Mouse (Mus musculus): ENCODE results near the gene Ankrd49. TPM values are rescaled to one million over a fixed set of nuclear protein-coding genes. Genes with fewer than 3 reads are reported as not detected.
A peak's percentile ranks its signal among the peaks of the same experiment; 100 is the strongest.

Ankrd49 gene
- 1 to 10 TPM; 7.0 to 8.4 TPM for total RNA-seq (2021)

DNA sequence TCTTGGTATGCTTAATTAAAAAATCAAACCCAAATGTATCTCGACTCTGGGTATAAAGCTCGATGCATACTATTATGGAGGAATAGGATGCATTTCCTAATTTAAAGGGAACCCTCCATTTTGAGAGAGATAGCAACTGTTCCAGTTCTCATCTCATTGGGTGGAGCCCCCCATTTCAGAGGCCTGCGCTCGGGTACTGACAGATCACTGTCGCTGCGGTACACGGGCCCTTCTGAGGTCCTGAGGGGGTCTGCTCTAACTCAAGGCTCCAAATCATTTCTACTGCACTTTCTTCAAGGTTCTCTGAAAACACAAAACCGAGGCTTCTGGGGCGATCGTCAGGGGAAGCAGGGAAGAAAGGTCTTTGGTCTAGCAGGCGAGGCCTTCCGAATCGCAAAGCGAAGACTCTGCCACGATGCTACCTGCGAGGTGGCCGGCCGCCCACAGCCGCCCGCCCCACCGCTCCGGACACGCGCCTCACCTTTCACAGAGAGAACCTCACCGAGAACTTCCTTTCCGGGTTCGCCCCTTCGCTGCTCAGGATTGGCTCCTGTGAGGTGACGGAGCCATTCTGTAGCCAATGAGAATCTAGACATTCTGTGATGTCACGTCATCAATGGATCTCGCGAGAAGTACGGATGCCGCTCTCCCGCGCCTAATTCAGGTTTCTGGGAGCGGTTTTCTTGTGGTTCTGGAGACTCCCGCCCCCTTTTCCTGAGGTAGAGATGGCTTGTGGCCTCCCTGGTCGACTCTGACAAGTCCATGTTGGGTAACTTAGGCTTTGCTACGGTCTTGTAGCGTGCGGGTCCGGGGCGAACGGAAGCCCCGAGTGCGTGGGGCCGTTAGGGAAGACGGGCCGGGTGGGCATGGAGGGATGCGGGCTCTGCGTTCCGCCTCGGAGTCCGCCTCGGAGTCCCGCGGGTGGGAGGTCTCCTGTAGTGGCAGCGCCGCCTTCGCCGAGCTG is at the start of gene Ankrd49, which contains the start of gene Mre11a:
TSS of gene Ankrd49 (minus strand) at position 818 of the 964 bp plus-strand sequence.
TSS of gene Mre11a (plus strand) at position 616 of the 964 bp plus-strand sequence.
- peak; percentile 88 to 93 for DNase-seq
- intact Hi-C loops (cut with DNase I) = loop anchor here (5.0 kb wide), 1 partner anchor 282 kb away; the partner anchor contains the start of genes Cwc15 and Kdm4d

DNA sequence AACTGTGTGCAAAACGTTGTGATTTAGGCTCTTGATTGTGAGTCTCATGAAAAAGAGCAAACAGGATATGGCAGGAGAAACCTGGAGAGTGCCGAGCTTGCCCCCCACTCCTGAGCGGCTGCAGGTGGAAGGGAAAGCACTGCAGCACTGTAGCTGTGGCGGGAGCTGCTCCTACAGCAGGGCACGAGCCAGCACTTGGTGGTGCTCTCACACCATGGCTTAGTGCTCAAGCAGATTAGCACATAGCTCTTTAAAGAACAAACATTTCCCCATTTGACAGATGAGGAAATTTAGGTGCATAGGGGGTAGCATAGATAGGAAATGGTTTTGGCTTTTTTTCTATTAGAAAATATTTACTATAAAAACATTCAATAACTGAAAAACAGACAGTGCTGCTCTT is 47.4 kb upstream of the Ankrd49 start:
- no peak for DNase-seq
- intact Hi-C loops (cut with DNase I) = no loop called here

DNA sequence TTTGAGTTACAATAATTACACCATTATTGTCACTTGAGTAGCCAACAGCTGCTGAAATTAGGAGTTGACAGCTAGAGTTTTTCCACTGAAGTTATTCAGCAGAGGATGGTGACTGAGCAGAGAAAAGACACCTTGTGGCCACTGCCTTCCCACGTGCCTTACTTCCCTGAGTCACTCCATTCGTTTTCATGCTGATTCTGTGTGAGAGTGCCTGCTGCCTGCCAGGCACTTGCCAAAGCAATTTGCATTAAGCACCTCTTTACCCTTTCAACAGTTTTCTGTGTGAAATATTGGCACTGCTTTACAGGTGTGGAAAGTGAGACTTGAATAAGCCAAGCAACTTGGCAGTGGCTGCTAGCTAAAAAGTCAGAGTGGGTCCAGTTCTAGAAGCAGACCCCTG is 43.2 kb upstream of the Ankrd49 start:
- intact Hi-C loops (cut with DNase I) = loop anchor here (5.0 kb wide), 1 partner anchor 189 kb away; no protein-coding TSS in a partner anchor
- no peak for DNase-seq

DNA sequence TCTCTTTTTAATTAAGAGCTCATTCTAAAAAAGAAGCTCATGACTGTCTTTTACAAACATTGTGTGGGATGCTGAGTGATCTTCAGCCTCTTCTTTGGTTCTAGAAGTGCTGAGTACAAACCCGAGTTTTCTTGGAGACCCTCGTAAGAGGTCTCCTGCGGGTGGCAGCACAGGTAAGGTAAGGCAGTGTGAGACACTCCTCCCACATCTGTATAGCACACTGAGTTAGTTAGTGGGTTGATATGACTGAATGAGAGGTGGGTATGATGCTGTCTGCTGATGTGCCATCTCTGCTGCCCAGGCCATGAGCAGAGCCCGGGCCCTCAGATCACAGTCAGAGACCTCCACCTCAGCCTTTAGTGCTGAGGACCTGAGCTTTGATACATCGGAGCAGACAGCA is 40.2 kb upstream of the Ankrd49 start:
- no peak for DNase-seq
- intact Hi-C loops (cut with DNase I) = loop anchor here (5.0 kb wide), 1 partner anchor 192 kb away; no protein-coding TSS in a partner anchor

DNA sequence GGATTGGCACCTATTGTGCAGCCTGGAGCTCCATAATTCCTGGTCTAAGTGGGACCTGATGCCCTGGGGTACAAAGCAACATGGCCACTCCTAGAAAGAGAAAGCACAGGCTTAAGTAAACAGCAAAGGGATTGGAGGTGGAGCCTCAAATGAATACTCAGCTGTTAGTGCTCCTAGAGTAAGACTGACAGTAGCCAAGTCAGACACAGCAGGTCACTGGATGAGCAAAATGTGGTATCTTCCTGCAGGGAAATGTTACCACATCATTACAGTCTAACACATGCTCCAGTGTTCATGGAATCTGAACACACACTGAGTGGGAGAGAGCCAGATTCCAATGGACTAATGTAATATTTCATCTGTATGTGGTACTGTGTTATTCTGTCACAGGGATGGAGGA is 36.7 kb upstream of the Ankrd49 start:
- intact Hi-C loops (cut with DNase I) = no loop called here
- DNase-seq = no peak

- intact Hi-C loops (cut with DNase I) = no loop called here
- no peak for DNase-seq
These were observed 25.5 kb upstream of the Ankrd49 start for GRCm38 (mm10) chr9:14810111-14810510.

- DNase-seq = no peak
- intact Hi-C loops (cut with DNase I) = no loop called here
These were observed 22.1 kb upstream of the Ankrd49 start for GRCm38 (mm10) chr9:14806786-14807185.

DNA sequence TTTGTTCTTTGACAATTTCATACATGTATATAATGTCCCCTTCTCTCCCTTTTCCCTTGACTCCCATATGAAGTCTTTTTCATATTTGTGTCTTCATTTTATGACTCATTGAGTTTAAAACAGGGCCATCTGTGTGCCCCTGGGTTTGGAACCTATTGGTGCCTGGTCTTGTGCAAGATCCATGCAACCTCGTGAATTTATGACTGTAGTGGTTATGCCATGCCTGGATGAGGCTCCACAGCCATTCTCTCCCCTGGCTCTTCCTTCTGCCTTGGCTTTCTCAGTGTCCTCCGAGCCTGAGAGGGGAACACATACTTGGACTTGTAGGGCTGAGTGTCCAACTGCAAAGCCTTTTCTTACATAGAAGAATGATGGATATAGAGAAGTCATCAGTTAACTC is 21.1 kb upstream of the Ankrd49 start:
- DNase-seq = no peak
- intact Hi-C loops (cut with DNase I) = no loop called here

DNA sequence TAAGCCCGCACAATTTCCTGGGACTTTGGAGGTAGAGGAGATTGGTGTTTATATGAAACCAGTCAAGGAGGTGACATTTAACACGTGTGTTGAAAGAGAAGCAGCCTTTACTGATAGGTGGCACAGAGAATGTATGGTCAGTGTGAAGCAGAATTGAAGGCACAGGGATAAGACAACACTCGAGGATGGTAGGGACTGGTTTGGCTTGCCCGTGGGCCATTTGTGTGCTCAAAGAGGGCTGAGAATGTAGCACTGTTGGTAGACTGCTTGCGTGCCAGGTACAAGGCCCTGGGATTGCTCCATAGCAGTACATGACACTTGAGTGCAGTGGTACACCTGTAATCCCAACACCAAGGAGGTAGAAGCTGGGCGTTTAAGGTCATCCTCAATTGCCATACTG is 2.7 kb upstream of the Ankrd49 start:
- no peak for DNase-seq
- intact Hi-C loops (cut with DNase I) = no loop called here

- intact Hi-C loops (cut with DNase I) = no loop called here
- DNase-seq = no peak
These were observed 6.3 kb downstream of the Ankrd49 start for GRCm38 (mm10) chr9:14778341-14778740.

GRCm38 (mm10) chr9:14773813-14774212 is 10.8 kb downstream of the Ankrd49 start:
- intact Hi-C loops (cut with DNase I) = loop anchor here (2.0 kb wide), 1 partner anchor 241 kb away; no protein-coding TSS in a partner anchor
- no peak for DNase-seq

DNA sequence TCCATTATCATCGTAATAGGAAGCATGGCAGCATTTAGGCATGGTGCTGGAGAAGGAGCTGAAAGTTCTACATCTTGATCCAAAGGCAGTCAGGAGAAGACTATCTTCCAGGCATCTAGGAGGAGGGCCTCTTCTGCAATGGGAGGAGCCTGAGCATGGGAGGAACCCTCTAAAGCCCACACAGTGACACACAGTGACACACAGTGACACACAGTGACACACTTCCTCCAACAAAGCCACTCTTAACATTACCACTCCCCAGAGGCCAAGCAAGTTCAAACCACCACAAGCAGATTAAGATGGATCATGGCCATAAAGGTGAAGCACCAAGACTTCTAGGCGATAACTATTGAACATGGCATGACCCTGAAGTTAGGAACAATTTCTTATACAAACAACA is 12.6 kb downstream of the Ankrd49 start:
- DNase-seq = no peak
- intact Hi-C loops (cut with DNase I) = no loop called here

- intact Hi-C loops (cut with DNase I) = no loop called here
- DNase-seq = no peak
These were observed 13.7 kb downstream of the Ankrd49 start, which contains the start of gene 1700012B09Rik for GRCm38 (mm10) chr9:14770803-14771471. TSS of gene 1700012B09Rik (minus strand) at chr9:14771030.

GRCm38 (mm10) chr9:14769811-14770210 is 14.8 kb downstream of the Ankrd49 start:
- DNase-seq = no peak
- intact Hi-C loops (cut with DNase I) = no loop called here

DNA sequence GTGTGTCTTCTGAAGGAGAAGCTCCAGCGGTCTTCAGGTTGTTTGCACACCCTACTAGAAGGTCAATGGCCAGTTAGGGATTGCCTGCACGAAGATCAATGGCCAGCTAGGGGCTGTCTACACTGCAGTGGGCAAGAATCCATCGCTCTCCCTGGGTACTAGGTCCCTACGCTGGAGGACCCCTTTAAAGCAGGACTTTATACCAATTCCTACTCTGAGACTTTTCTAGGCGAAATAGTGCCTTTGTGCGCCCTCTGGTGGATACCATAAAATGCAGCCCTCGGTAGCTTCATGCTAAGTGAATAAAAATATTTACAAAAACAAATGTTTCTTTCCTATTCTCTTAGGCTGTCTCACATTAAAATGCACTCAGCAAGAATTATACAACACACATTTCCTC is 19.9 kb downstream of the Ankrd49 start:
- intact Hi-C loops (cut with DNase I) = loop anchor here (2.0 to 5.0 kb wide), 2 partner anchors 66 to 242 kb away; no protein-coding TSS in a partner anchor
- DNase-seq = peak; percentile 21 to 58

DNA sequence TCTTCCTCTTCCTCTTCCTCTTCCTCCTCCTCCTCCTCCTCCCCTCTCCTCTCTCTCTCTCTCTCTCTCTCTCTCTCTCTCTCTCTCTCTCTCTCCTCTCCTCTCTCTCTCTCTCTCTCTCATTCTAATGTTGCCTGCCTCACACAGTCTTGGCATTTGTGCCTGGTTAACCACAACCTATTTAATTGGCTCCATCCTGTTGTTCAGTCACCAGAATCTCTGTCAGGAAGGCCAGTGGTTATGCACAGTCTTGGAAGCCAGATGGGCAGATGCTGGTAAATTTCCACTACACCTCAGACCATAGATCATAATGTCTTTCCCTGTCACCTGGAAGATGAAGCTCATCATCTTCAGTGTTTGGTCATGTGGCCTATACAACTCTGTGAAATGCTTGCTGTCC is 25.4 kb downstream of the Ankrd49 start:
- DNase-seq = no peak
- intact Hi-C loops (cut with DNase I) = no loop called here

- no peak for DNase-seq
- intact Hi-C loops (cut with DNase I) = no loop called here
These were observed 26.1 kb downstream of the Ankrd49 start for GRCm38 (mm10) chr9:14758590-14758989.

DNA sequence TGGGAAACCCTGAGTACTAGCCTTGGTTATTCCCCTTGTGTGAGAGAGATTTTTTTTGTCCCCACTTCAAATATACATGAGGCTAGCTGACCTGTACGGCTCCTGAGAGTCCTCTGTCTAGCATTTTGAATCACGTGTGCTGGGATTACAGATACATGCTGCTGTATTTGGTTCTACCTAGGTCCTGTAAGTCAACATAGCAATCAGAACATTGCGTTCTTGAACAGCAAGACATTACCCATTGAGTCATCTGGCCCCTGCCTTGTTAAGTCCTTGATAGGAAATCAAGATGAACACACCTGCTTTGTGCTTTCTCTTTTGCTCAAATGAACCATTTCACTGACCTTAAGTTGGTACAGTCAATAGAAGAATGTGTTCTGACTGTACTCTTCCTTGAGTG is 30.2 kb downstream of the Ankrd49 start:
- DNase-seq = no peak
- intact Hi-C loops (cut with DNase I) = no loop called here

GRCm38 (mm10) chr9:14753947-14754346 is 30.7 kb downstream of the Ankrd49 start:
- intact Hi-C loops (cut with DNase I) = no loop called here
- no peak for DNase-seq

DNA sequence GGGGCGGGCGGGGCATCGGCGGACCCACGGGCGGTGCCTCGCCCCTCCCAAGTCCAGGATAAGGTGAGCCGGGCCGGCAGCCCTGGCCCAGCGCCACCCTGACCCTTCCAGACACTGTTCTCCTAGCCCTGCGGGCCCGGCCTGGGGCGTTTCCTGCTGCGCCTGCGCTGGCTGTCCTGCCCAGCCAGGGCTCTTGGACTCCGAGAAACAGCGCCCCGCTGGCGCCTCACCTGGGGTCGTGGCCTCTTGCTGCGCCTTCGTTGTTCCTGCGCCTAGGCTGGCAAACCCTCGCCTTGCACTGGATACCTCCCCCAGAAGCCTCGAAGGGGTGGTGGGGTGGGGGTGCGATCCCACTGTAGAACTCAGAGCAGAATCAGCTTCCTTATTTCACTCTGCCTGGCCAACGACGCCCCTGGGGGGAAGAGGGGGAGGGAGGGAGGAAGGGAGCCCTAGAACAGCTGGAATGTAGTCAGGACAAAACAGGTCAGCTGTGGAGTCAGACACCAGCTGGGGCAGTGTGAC is 32.6 kb downstream of the Ankrd49 start, which contains the start of gene Fut4:
TSS of gene Fut4 (minus strand) at position 393 of the 522 bp plus-strand sequence.
- DNase-seq = peak; percentile 52 to 69
- intact Hi-C loops (cut with DNase I) = no loop called here

- intact Hi-C loops (cut with DNase I) = no loop called here
- peak; percentile 17 to 18 for DNase-seq
These were observed 33.1 kb downstream of the Ankrd49 start for GRCm38 (mm10) chr9:14751503-14752000.
